Mouse (Mus musculus): ENCODE measurements around the gene Grin2c. TPM values are rescaled to one million over a fixed set of nuclear protein-coding genes. Genes with fewer than 3 reads are reported as not detected.

The Grin2c gene
- polyA plus RNA-seq, 1 experiment: not detected

- TF ChIP-seq MYOG (IDR thresholded peaks at IDR 0.05; ENCODE audit: control insufficient read depth, extremely low read depth, insufficient read length): no peak
- no peak for TF ChIP-seq FOSL1 (IDR thresholded peaks at IDR 0.05; ENCODE audit: insufficient read depth, low read length, poor library complexity, severe bottlenecking)
- no peak for TF ChIP-seq CEBPB (IDR thresholded peaks at IDR 0.05; ENCODE audit: low read depth)
- no peak for TF ChIP-seq MYOD1 (IDR thresholded peaks at IDR 0.05; ENCODE audit: control insufficient read depth, insufficient read length, low read depth)
- no peak for TF ChIP-seq CTCF (IDR thresholded peaks at IDR 0.05; ENCODE audit: control insufficient read depth, insufficient read depth, insufficient read length)
- no peak for TF ChIP-seq MAX (IDR thresholded peaks at IDR 0.05)
- no peak for TF ChIP-seq USF1 (IDR thresholded peaks at IDR 0.05; ENCODE audit: low read depth)
- Histone ChIP-seq H3K36me3 (ENCODE audit: control insufficient read depth, insufficient read depth) (no peaks in the 10 kb centered on the region), H3K27me3 (ENCODE audit: control insufficient read depth, insufficient read depth, insufficient read length) (no peaks in the 10 kb centered on the region), H3K79me2 (ENCODE audit: control insufficient read depth, insufficient read depth) (no peaks in the 10 kb centered on the region), H3K4me3 (ENCODE audit: insufficient read depth, poor library complexity, severe bottlenecking) (no peak overlapping the region), H3ac (ENCODE audit: control insufficient read depth, insufficient read length, low read depth) (no peak overlapping the region), H3K79me3 (ENCODE audit: low read depth) (no peaks in the 10 kb centered on the region)
Measured at GRCm38 (mm10) chr11:115232889-115233288, 34.2 kb downstream of the Grin2c start.

DNA sequence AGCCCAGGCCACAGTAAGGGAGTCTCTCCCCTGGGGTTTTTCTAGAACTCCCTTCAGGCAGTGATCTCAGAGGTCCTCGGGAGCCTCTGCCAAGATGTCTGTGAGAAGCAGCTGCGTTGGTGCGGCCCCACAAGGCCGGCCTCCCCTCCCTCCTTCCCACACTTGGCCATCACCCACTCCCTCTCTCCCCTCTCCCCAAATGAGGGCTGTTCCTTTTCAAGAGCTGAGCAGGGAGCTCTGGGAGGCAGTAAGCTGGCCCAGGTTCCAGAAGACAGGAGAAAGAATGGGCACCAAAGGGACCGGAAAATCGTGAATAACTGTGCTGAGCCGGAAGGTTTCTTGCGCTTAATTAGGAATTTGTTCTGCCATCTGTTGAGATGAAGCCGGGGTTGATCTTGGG, 35.1 kb downstream of the Grin2c start:
- no peaks in the 10 kb centered on the region for H3K27me3 ChIP-seq (ENCODE audit: control insufficient read depth, insufficient read depth, insufficient read length)
- no peaks in the 10 kb centered on the region for H3K79me3 ChIP-seq (ENCODE audit: low read depth)
- no peaks in the 10 kb centered on the region for H3K79me2 ChIP-seq (ENCODE audit: control insufficient read depth, insufficient read depth)
- H3K4me3 ChIP-seq (ENCODE audit: insufficient read depth, poor library complexity, severe bottlenecking): no peak overlapping the region
- no peaks in the 10 kb centered on the region for H3K36me3 ChIP-seq (ENCODE audit: control insufficient read depth, insufficient read depth)
- TF ChIP-seq CEBPB (IDR thresholded peaks at IDR 0.05; ENCODE audit: low read depth): no peak
- no peak for TF ChIP-seq CTCF (IDR thresholded peaks at IDR 0.05; ENCODE audit: control insufficient read depth, insufficient read depth, insufficient read length)
- no peak for TF ChIP-seq MYOG (IDR thresholded peaks at IDR 0.05; ENCODE audit: control insufficient read depth, extremely low read depth, insufficient read length)
- no peak for TF ChIP-seq MYOD1 (IDR thresholded peaks at IDR 0.05; ENCODE audit: control insufficient read depth, insufficient read length, low read depth)
- no peak for TF ChIP-seq MAX (IDR thresholded peaks at IDR 0.05)
- TF ChIP-seq FOSL1 (IDR thresholded peaks at IDR 0.05; ENCODE audit: insufficient read depth, low read length, poor library complexity, severe bottlenecking): no peak
- no peak for TF ChIP-seq USF1 (IDR thresholded peaks at IDR 0.05; ENCODE audit: low read depth)
- H3ac ChIP-seq (ENCODE audit: control insufficient read depth, insufficient read length, low read depth): no peak overlapping the region

DNA sequence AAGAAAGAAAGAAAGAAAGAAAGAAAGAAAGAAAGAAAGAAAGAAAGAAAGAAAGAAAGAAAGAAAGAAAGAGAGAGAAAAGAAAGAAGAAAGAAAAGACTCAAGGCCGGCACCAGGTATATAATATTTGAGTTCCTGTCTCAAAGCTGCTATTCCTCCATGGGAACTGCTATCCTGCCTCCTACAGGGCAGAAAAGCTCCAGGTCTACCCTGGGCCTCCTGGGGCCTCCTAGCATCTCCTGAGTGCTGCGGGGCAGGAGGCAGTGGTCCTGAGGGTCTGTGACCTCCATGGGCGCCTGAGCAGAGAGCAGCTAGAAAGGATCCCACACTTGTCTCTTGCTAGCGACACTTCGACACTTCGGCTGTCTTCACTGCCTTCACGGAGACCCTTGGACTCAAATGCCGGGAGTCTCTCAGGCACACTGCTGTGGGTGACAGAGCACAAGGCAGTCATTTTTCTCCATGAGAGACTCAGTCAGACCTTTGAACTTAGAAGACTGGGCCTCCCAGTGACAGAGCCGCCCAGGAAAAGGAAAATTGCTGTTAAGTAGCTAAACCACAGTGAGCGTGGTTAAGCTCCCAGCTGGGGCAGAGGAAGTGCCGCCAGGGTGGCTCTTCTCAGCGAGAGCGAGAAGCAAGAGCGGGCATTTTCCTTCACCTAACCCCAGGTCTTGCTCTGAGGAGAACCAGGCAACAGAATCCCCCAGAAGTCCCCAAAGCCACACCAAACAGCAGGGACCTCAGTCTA, 35.7 kb downstream of the Grin2c start:
- H3K36me3 ChIP-seq (ENCODE audit: control insufficient read depth, insufficient read depth): no peaks in the 10 kb centered on the region
- no peaks in the 10 kb centered on the region for H3K79me3 ChIP-seq (ENCODE audit: low read depth)
- H3ac ChIP-seq (ENCODE audit: control insufficient read depth, insufficient read length, low read depth): no peak overlapping the region
- no peak overlapping the region for H3K4me3 ChIP-seq (ENCODE audit: insufficient read depth, poor library complexity, severe bottlenecking)
- no peaks in the 10 kb centered on the region for H3K79me2 ChIP-seq (ENCODE audit: control insufficient read depth, insufficient read depth)
- TF ChIP-seq MYOD1 (IDR thresholded peaks at IDR 0.05; ENCODE audit: control insufficient read depth, insufficient read length, low read depth) (no peak), CEBPB (IDR thresholded peaks at IDR 0.05; ENCODE audit: low read depth) (no peak), USF1 (IDR thresholded peaks at IDR 0.05; ENCODE audit: low read depth) (no peak)
- no peaks in the 10 kb centered on the region for H3K27me3 ChIP-seq (ENCODE audit: control insufficient read depth, insufficient read depth, insufficient read length)

- no peaks in the 10 kb centered on the region for H3K79me2 ChIP-seq (ENCODE audit: control insufficient read depth, insufficient read depth)
- no peak overlapping the region for H3K4me3 ChIP-seq (ENCODE audit: insufficient read depth, poor library complexity, severe bottlenecking)
- TF ChIP-seq CTCF (IDR thresholded peaks at IDR 0.05; ENCODE audit: control insufficient read depth, insufficient read depth, insufficient read length) (no peak), USF1 (IDR thresholded peaks at IDR 0.05; ENCODE audit: low read depth) (no peak), MYOD1 (IDR thresholded peaks at IDR 0.05; ENCODE audit: control insufficient read depth, insufficient read length, low read depth) (no peak), FOSL1 (IDR thresholded peaks at IDR 0.05; ENCODE audit: insufficient read depth, low read length, poor library complexity, severe bottlenecking) (no peak), MAX (IDR thresholded peaks at IDR 0.05) (no peak), CEBPB (IDR thresholded peaks at IDR 0.05; ENCODE audit: low read depth) (no peak), MYOG (IDR thresholded peaks at IDR 0.05; ENCODE audit: control insufficient read depth, extremely low read depth, insufficient read length) (no peak)
- no peaks in the 10 kb centered on the region for H3K79me3 ChIP-seq (ENCODE audit: low read depth)
- H3K27me3 ChIP-seq (ENCODE audit: control insufficient read depth, insufficient read depth, insufficient read length): no peaks in the 10 kb centered on the region
- no peaks in the 10 kb centered on the region for H3K36me3 ChIP-seq (ENCODE audit: control insufficient read depth, insufficient read depth)
- no peak overlapping the region for H3ac ChIP-seq (ENCODE audit: control insufficient read depth, insufficient read length, low read depth)
Measured at GRCm38 (mm10) chr11:115229021-115229930, 37.8 kb downstream of the Grin2c start.

GRCm38 (mm10) chr11:115228430-115228829, 38.6 kb downstream of the Grin2c start:
- no peak for TF ChIP-seq MYOD1 (IDR thresholded peaks at IDR 0.05; ENCODE audit: control insufficient read depth, insufficient read length, low read depth)
- TF ChIP-seq CTCF (IDR thresholded peaks at IDR 0.05; ENCODE audit: control insufficient read depth, insufficient read depth, insufficient read length): no peak
- TF ChIP-seq MAX (IDR thresholded peaks at IDR 0.05): no peak
- TF ChIP-seq USF1 (IDR thresholded peaks at IDR 0.05; ENCODE audit: low read depth): no peak
- no peak for TF ChIP-seq FOSL1 (IDR thresholded peaks at IDR 0.05; ENCODE audit: insufficient read depth, low read length, poor library complexity, severe bottlenecking)
- no peak for TF ChIP-seq CEBPB (IDR thresholded peaks at IDR 0.05; ENCODE audit: low read depth)
- no peak for TF ChIP-seq MYOG (IDR thresholded peaks at IDR 0.05; ENCODE audit: control insufficient read depth, extremely low read depth, insufficient read length)

More at GRCm38 (mm10) chr11:115228430-115228829, 38.6 kb downstream of the Grin2c start:
- H3ac ChIP-seq (ENCODE audit: control insufficient read depth, insufficient read length, low read depth): no peak overlapping the region
- H3K79me2 ChIP-seq (ENCODE audit: control insufficient read depth, insufficient read depth): no peaks in the 10 kb centered on the region
- H3K4me3 ChIP-seq (ENCODE audit: insufficient read depth, poor library complexity, severe bottlenecking): no peak overlapping the region
- no peaks in the 10 kb centered on the region for H3K79me3 ChIP-seq (ENCODE audit: low read depth)
- H3K36me3 ChIP-seq (ENCODE audit: control insufficient read depth, insufficient read depth): no peaks in the 10 kb centered on the region
- H3K27me3 ChIP-seq (ENCODE audit: control insufficient read depth, insufficient read depth, insufficient read length): no peaks in the 10 kb centered on the region
